Mouse (Mus musculus) adrenal gland, adult (tissue): ENCODE measurements around the gene Tat.

Source experiments
- DNase-seq, 2 experiments: peaks; one replicate each; pipeline ENCODE4 v3.0.0; 2022 to 2023; ENCODE audit warnings: low spot score in 1 of 2; ENCODE audit not compliant: inconsistent age in 2 of 2

Tat gene

DNA sequence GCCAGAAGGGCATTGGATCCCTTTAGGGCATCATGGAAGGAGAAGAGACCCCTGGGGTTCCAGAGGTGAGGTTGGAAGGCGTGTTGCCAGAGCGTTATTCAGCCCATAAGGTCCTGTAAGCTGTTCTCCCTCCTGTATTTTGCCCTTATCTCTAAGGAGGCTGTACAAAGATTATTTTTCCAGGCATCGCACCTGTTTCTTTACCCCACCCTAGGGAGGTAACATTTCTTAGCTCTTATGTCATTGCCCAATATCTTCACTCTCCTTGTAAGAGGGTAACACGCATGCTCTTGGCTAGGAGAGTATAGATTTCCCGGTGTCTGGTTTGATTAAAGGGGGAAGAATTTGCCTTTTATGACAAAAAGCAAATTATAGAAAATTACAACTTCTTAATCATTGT, 49.4 kb downstream of the Tat start, which contains the start of gene Chst4:
Gene Chst4, minus strand, starts transcription at position 82 of the 400 bp plus-strand sequence.
- DNase-seq, result no peak

- DNase-seq, result no peak
These were observed 50.3 kb downstream of the Tat start for GRCm38 (mm10) chr8:110040509-110040908.
